Mouse (Mus musculus) stomach, embryonic 16.5 days (tissue): Measurements from ENCODE around the gene Cfd. TPM values are rescaled to one million over a fixed set of nuclear protein-coding genes. Genes with fewer than 3 reads are reported as not detected.

Source experiments
- ATAC-seq: fragments of 200-750 bp; cut with Nextera tagmentation; 2 replicates; pipeline ENCODE4 v1.8.0; 2017; ENCODE audit warnings: moderate number of reproducible peaks, moderate TSS enrichment; ENCODE audit not compliant: insufficient read depth, low FRiP score
- H3K27ac ChIP-seq: fragments of 300-500 bp; sonication (generic); 2 replicates; pipeline ENCODE4 v1.5.1; 2014; ENCODE audit warnings: low read length
- H3K27me3 ChIP-seq: fragments of 300-500 bp; sonication (generic); 2 replicates; pipeline ENCODE4 v1.6.1; 2014; ENCODE audit warnings: low read length, control low read depth, mixed read lengths; ENCODE audit not compliant: control insufficient read depth, insufficient read depth
- H3K36me3 ChIP-seq: fragments of 300-500 bp; sonication (generic); 2 replicates; pipeline ENCODE4 v1.6.1; 2014; ENCODE audit warnings: low read length; ENCODE audit not compliant: control insufficient read depth, insufficient read depth
- H3K4me1 ChIP-seq: fragments of 300-500 bp; sonication (generic); 2 replicates; pipeline ENCODE4 v1.6.1; 2014; ENCODE audit warnings: low read length, control low read depth, mixed read lengths; ENCODE audit not compliant: control insufficient read depth, insufficient read depth
- H3K4me2 ChIP-seq: fragments of 300-500 bp; sonication (generic); 2 replicates; pipeline ENCODE4 v1.6.1; 2014; ENCODE audit warnings: low read depth, low read length, mixed read lengths
- H3K4me3 ChIP-seq: fragments of 300-500 bp; sonication (generic); replicated peaks from 2 replicates; pipeline ENCODE4 v1.5.1; 2014; ENCODE audit warnings: mild to moderate bottlenecking, low read length
- H3K9ac ChIP-seq: fragments of 300-500 bp; sonication (generic); 2 replicates; pipeline ENCODE4 v1.6.1; 2014; ENCODE audit warnings: low read length
- H3K9me3 ChIP-seq: fragments of 300-500 bp; sonication (generic); replicated peaks from 2 replicates; pipeline ENCODE4 v1.6.1; 2016; ENCODE audit warnings: low read length, control low read depth; ENCODE audit not compliant: control insufficient read depth
- WGBS: fragments of 180-500 bp; shearing (Covaris S2); extraction: QIAGEN DNeasy Blood & Tissue Kit; methylation state at CpG from one replicate; pipeline ENCODE4 v1.1.7; 2014; 5-methylcytosine and 5-hydroxymethylcytosine counted together
- polyA plus RNA-seq: library from polyadenylated mRNA; unstranded; fragments of >200 nt; fragmentation: Nextera tagmentation; extraction: Ambion mirVana; gene quantifications from 2 replicates; pipeline ENCODE4 v1.2.1, GENCODE M21; 2015

Cfd gene
- polyA plus RNA-seq, 1 experiment from 2014 or later: not detected

DNA sequence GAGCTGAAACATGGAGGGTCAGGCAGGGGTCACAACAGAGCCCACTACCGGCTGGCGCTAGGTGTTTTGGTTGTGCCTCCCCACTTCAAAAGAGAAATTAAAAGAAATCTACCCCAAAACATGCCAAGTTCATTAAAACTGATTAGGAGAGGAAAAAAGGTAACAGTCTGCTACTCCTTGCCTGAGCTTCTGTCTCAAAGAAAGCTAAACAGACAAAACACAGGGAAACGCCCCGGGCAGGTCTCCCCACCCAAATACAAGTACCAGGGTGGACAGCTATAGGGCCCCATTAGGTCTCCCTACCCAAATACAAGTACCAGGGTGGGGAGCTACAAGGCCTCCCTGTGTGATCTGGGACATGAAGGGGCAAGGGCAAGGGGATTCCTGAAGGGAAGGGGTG is 19.9 kb downstream of the Cfd start, which contains the start of gene Gm26602:
Gm26602 (plus strand) TSS at position 301 of the 400 bp plus-strand sequence.
- H3K27ac ChIP-seq: peak within 1 kb of the TSS; percentile 85; the same call in 1 of the 2 replicates
- WGBS: 93% methylated on average over 4 of the region's 4 CpGs

GRCm38 (mm10) chr10:79912412-79912811 is 21.8 kb downstream of the Cfd start:
- ATAC-seq: no peak
- 0 out of 2 replicates have a peak, but pooled peaks cover 8% of the 10 kb centered on the region for H3K36me3 ChIP-seq

More for the DNA sequence above, 19.9 kb downstream of the Cfd start, which contains the start of gene Gm26602:
- Histone ChIP-seq H3K4me1 (peaks cover 23% of the 10 kb centered on the region), H3K4me3 (no peak within 1 kb of the TSS), H3K9me3 (no peaks in the 10 kb centered on the region), H3K9ac (peak within 1 kb of the TSS; percentile 34), H3K36me3 (peaks cover 16% of the 10 kb centered on the region; the same call in 1 of the 2 replicates), H3K4me2 (no peak within 1 kb of the TSS), H3K27me3 (no peaks in the 10 kb centered on the region)
- no peak for ATAC-seq

GRCm38 (mm10) chr10:79914131-79914947 is 23.7 kb downstream of the Cfd start:
- Histone ChIP-seq H3K4me1 (peaks cover 38% of the 10 kb centered on the region), H3K4me3 (no peak overlapping the region; the same call in 1 of the 2 replicates), H3K4me2 (peak overlapping the region; percentile 93; the same call in 1 of the 2 replicates), H3K9ac (peak overlapping the region; percentile 63), H3K9me3 (no peaks in the 10 kb centered on the region), H3K36me3 (0 out of 2 replicates have a peak, but pooled peaks cover 8% of the 10 kb centered on the region), H3K27me3 (peaks cover 17% of the 10 kb centered on the region), H3K27ac (peak overlapping the region; percentile 88)
- no peak for ATAC-seq
- WGBS: 63% methylated on average over 11 of the region's 11 CpGs

More at GRCm38 (mm10) chr10:79912412-79912811, 21.8 kb downstream of the Cfd start:
- no peaks in the 10 kb centered on the region for H3K9me3 ChIP-seq
- WGBS: 65% methylated on average over 20 of the region's 20 CpGs
- H3K9ac ChIP-seq: no peak overlapping the region
- no peaks in the 10 kb centered on the region for H3K27me3 ChIP-seq
- H3K4me2 ChIP-seq: no peak overlapping the region
- H3K4me3 ChIP-seq: no peak overlapping the region
- no peak overlapping the region for H3K27ac ChIP-seq
- H3K4me1 ChIP-seq: peaks cover 30% of the 10 kb centered on the region

DNA sequence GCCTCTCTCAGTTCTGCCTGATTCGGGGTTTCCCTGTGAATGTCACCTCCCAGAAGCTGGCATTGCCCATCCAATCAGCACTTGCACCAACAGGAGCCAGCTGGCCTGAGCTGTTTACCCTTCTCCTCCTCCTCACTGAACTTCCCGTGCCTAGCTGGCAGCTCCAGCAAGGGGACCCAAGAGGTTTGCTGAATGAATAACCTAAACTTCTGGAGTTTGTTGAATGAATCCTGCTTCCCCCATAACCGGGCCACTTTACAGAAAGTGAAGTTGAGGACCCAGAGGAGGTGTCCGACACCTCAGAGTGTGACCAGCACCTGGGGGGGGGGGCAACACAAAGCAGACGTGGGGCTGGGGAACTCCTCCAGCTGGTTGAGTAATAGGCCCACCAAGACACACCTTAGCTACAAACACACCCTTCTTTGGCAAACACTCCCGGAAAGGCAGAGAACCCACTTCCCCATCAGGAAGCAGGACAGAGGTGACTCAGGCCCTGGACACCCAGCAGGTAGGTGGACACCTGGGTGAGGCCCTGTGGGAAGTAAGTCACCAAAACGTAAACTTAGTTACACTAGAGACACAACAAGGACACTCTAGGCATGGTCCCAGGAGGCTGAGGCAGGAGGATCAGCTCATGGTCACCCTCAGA is 24.4 kb downstream of the Cfd start:
- Histone ChIP-seq H3K9ac (peak overlapping the region; percentile 63), H3K4me3 (peak overlapping the region; percentile 72), H3K27me3 (peaks cover 24% of the 10 kb centered on the region), H3K36me3 (0 out of 2 replicates have a peak, but pooled peaks cover 4% of the 10 kb centered on the region), H3K9me3 (no peaks in the 10 kb centered on the region), H3K4me2 (peak overlapping the region; percentile 93), H3K27ac (peak overlapping the region; percentile 88), H3K4me1 (peaks cover 37% of the 10 kb centered on the region)
- 60% methylated on average over 6 of the region's 7 CpGs for WGBS
- ATAC-seq: peak; percentile 19; the same call in 1 of the 2 replicates

DNA sequence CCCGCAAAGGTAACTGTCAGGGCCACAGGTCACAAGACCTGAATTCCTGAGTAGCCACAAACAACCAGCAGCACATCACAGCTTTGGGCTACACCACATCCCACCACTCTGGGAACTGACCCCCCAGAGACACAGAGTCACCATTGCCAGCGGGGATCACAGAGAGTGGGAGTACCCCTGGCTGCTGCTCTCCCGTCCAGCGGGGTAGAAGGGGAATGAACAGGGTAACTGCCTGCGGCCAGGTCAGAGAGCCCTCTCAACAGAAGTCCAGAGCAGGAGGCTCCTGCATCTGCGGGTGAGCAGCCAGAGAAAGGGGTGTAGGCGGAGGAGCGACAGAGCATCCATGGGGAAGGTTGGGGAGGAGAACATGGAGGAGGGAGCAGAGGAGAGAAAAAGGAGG is 25.4 kb downstream of the Cfd start:
- Histone ChIP-seq H3K9me3 (no peaks in the 10 kb centered on the region), H3K36me3 (0 out of 2 replicates have a peak, but pooled peaks cover 4% of the 10 kb centered on the region), H3K9ac (peak overlapping the region; percentile 91), H3K4me3 (peak overlapping the region; percentile 72), H3K27ac (peak overlapping the region; percentile 76), H3K27me3 (peaks cover 34% of the 10 kb centered on the region), H3K4me2 (peak overlapping the region; percentile 93), H3K4me1 (peaks cover 39% of the 10 kb centered on the region)
- 5% methylated on average over 8 of the region's 8 CpGs for WGBS
- ATAC-seq: no peak

GRCm38 (mm10) chr10:79916808-79917531 is 26.3 kb downstream of the Cfd start, which contains the start of gene Kiss1r:
TSS of gene Kiss1r (plus strand) at chr10:79916971.
- Histone ChIP-seq H3K4me2 (peak within 1 kb of the TSS; percentile 93), H3K9me3 (no peaks in the 10 kb centered on the region), H3K9ac (peak within 1 kb of the TSS; percentile 91), H3K4me1 (peaks cover 48% of the 10 kb centered on the region), H3K4me3 (peak within 1 kb of the TSS; percentile 72), H3K27ac (peak within 1 kb of the TSS; percentile 76), H3K36me3 (0 out of 2 replicates have a peak, but pooled peaks cover under 1% of the 10 kb centered on the region), H3K27me3 (peaks cover 43% of the 10 kb centered on the region)
- whole genome bisulfite sequencing: 2% methylated on average over 42 of the region's 42 CpGs
- ATAC-seq: peak; percentile 84

- 61% methylated on average over 5 of the region's 5 CpGs for whole genome bisulfite sequencing
- H3K9me3 ChIP-seq: no peaks in the 10 kb centered on the region
- H3K4me1 ChIP-seq: peaks cover 48% of the 10 kb centered on the region
- no peak for ATAC-seq
- no peak overlapping the region for H3K9ac ChIP-seq
- peaks cover 49% of the 10 kb centered on the region for H3K27me3 ChIP-seq
- H3K27ac ChIP-seq: no peak overlapping the region
- peak overlapping the region; percentile 72; the same call in 1 of the 2 replicates for H3K4me3 ChIP-seq
- H3K4me2 ChIP-seq: peak overlapping the region; percentile 93; the same call in 1 of the 2 replicates
- no peaks in the 10 kb centered on the region for H3K36me3 ChIP-seq
Observed at GRCm38 (mm10) chr10:79917532-79918100, 27.0 kb downstream of the Cfd start.
